Mouse (Mus musculus) lung, embryonic 16.5 days (tissue): ENCODE data around the gene Mrgpra2a. TPM values are rescaled to one million over a fixed set of nuclear protein-coding genes. Genes with fewer than 3 reads are reported as not detected.

Experiments
- ATAC-seq: fragments of 200-750 bp; cut with Nextera tagmentation; 2 replicates; pipeline ENCODE4 v1.8.0; 2017; ENCODE audit warnings: low read depth, mild to moderate bottlenecking, moderate library complexity
- H3K27ac ChIP-seq: fragments of 300-500 bp; sonication (generic); 2 replicates; pipeline ENCODE4 v1.5.1; 2014; ENCODE audit warnings: mild to moderate bottlenecking, control low read depth, low read length
- H3K27me3 ChIP-seq: fragments of 300-500 bp; sonication (generic); 2 replicates; pipeline ENCODE4 v1.6.1; 2014; ENCODE audit warnings: low read depth, low read length, mixed read lengths; ENCODE audit not compliant: control insufficient read depth, insufficient read depth
- H3K36me3 ChIP-seq: fragments of 300-500 bp; sonication (generic); 2 replicates; pipeline ENCODE4 v1.6.1; 2014; ENCODE audit warnings: low read length; ENCODE audit not compliant: control insufficient read depth, insufficient read depth
- H3K4me1 ChIP-seq: fragments of 300-500 bp; sonication (generic); replicated peaks from 2 replicates; pipeline ENCODE4 v1.6.1; 2014; ENCODE audit warnings: low read length, mixed read lengths; ENCODE audit not compliant: control insufficient read depth, insufficient read depth
- H3K4me2 ChIP-seq: fragments of 300-500 bp; sonication (generic); 2 replicates; pipeline ENCODE4 v1.6.1; 2014; ENCODE audit warnings: low read depth, low read length, control low read depth
- H3K4me3 ChIP-seq: fragments of 300-500 bp; sonication (generic); 2 replicates; pipeline ENCODE4 v1.5.1; 2014; ENCODE audit warnings: mild to moderate bottlenecking, low read length, control low read depth
- H3K9ac ChIP-seq: fragments of 300-500 bp; sonication (generic); 2 replicates; pipeline ENCODE4 v1.6.1; 2014; ENCODE audit warnings: low read length, control low read depth
- H3K9me3 ChIP-seq: fragments of 300-500 bp; sonication (generic); 2 replicates; pipeline ENCODE4 v1.6.1; 2016; ENCODE audit warnings: low read length; ENCODE audit not compliant: control insufficient read depth
- WGBS: fragments of 180-500 bp; shearing (Covaris S2); extraction: QIAGEN DNeasy Blood & Tissue Kit; methylation state at CpG from one replicate; pipeline ENCODE4 v1.1.7; 2014; 5-methylcytosine and 5-hydroxymethylcytosine counted together
- polyA plus RNA-seq: library from polyadenylated mRNA; unstranded; fragments of >200 nt; fragmentation: Nextera tagmentation; extraction: Ambion mirVana; gene quantifications from 2 replicates; pipeline ENCODE4 v1.2.1, GENCODE M21; 2015

Mrgpra2a gene
- polyA plus RNA-seq, 1 experiment from 2014 or later: not detected

DNA sequence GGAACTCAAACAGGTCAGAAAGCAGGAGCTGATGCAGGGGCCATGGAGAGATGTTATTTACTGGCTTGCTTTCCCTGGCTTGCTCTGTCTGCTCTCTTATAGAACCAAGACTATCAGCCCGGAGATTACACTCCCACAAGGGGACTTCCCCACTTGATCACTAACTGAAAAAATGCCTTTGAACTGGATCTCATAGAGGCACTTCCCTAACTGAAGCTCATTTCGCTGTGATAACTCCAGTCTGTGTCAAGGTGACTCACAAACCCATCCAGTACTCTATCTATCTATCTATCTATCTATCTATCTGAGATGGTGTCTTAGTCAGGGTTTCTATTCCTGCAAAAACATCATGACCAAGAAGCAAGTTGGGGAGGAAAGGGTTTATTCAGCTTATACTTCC, 41.3 kb downstream of the Mrgpra2a start:
- H3K27ac ChIP-seq: no peak overlapping the region
- H3K4me2 ChIP-seq: no peak overlapping the region
- H3K27me3 ChIP-seq: no peaks in the 10 kb centered on the region
- H3K36me3 ChIP-seq: no peaks in the 10 kb centered on the region
- no peak overlapping the region for H3K4me3 ChIP-seq
- H3K9me3 ChIP-seq: no peaks in the 10 kb centered on the region
- no peak overlapping the region for H3K9ac ChIP-seq
- no peaks in the 10 kb centered on the region for H3K4me1 ChIP-seq
- ATAC-seq: no peak
- 47% methylated on average over 2 of the region's 2 CpGs for WGBS

GRCm38 (mm10) chr7:47409545-47409944, 42.4 kb downstream of the Mrgpra2a start:
- 36% methylated on average over 1 of the region's 1 CpGs for WGBS
- no peak overlapping the region for H3K27ac ChIP-seq
- no peaks in the 10 kb centered on the region for H3K4me1 ChIP-seq
- H3K4me2 ChIP-seq: no peak overlapping the region
- H3K4me3 ChIP-seq: no peak overlapping the region
- no peak overlapping the region for H3K9ac ChIP-seq
- ATAC-seq: no peak
- H3K27me3 ChIP-seq: no peaks in the 10 kb centered on the region
- no peaks in the 10 kb centered on the region for H3K36me3 ChIP-seq
- no peaks in the 10 kb centered on the region for H3K9me3 ChIP-seq

DNA sequence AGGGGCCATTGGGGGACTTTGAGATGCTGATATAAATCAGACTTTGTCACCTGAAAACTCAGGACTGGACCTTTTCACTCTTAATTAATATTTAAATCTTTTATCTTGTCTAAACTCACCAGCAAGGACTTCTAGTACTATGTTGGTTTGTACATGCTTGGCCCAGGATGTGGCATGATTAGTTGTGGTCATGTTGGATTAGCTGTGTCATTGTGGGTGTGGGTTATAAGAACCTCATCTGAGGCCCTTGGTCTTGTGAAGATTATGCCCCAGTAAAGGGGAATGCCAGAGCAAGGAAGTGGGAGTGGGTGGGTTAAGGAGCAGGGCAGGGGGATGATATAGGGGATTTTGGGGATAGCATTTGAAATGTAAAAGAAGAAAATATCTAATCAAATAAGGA, 50.8 kb downstream of the Mrgpra2a start:
- no peaks in the 10 kb centered on the region for H3K27me3 ChIP-seq
- no peak overlapping the region for H3K9ac ChIP-seq
- ATAC-seq: no peak
- no peak overlapping the region for H3K27ac ChIP-seq
- no peaks in the 10 kb centered on the region for H3K4me1 ChIP-seq
- no peaks in the 10 kb centered on the region for H3K9me3 ChIP-seq
- no peaks in the 10 kb centered on the region for H3K36me3 ChIP-seq
- H3K4me2 ChIP-seq: no peak overlapping the region
- no peak overlapping the region for H3K4me3 ChIP-seq

Other genes with a start within 250 kb of the Mrgpra2a start
- gene Mrgpra6, start 247.2 kb downstream of the Mrgpra2a start, polyA plus RNA-seq: not detected in 2 replicates
- 0.19 and 0.33 TPM in 2 replicates for gene Mrgpra9, start 199.3 kb downstream of the Mrgpra2a start, polyA plus RNA-seq
- gene Mrgpra1, start 97.9 kb downstream of the Mrgpra2a start, polyA plus RNA-seq: not detected in 2 replicates
- gene Mrgpra2b, start 76.7 kb upstream of the Mrgpra2a start, polyA plus RNA-seq: not detected in 2 replicates
- gene Mrgpra3, start 149.2 kb upstream of the Mrgpra2a start, polyA plus RNA-seq: not detected in 2 replicates